Mouse (Mus musculus) mouse embryonic stem cell (cell line): ENCODE results near the gene Ercc4.

Experiments used
- in situ Hi-C, 2 experiments: fragments of 300-500 bp; cut with MboI; formaldehyde crosslinking; loops; 1 replicate in 1 of 2; 3 replicates in 1 of 2; pipeline ENCODE4 v1.14.3; 2019 to 2020; ENCODE audit warnings: low sequenced_read_pairs in 2 of 2, low pct_unique_long_range_greater_than_20kb in 1 of 2, mixed read lengths in 1 of 2; ENCODE audit not compliant: unreplicated experiment in 1 of 2

Gene Ercc4

DNA sequence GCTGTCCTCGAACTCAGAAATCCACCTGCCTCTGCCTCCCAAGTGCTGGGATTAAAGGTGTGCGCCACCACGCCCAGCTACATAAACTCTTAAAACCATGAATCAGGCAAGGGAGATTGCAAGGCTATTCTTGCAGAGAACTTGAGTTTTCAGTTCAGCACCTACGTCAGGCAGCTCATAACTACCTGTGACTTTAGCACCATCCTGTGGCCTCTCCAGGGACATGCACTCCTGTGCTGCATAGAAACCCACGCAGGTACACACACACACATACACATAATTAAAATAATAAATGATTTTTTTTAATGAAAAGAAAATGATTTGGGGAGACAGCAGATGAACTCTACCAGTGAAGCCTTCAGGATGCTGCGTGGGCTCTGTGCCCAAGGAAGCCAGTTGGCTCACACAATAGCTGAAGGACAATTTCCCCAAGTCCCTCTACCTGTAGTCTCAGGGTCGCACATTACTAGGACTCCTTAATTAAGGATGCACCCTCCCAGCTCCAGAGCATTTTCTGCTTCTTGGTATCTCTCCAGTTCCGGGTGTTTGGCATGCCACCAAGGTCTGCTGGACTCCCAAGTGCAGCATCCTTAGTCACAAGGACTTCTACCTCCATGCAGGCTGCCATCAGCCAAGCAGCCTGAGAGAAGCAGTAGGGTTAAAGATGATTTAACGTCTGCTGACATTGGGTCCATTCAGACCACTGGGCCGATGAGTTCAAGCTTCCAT, 35.4 kb downstream of the Ercc4 start:
- in situ Hi-C loops: no loop called here

DNA sequence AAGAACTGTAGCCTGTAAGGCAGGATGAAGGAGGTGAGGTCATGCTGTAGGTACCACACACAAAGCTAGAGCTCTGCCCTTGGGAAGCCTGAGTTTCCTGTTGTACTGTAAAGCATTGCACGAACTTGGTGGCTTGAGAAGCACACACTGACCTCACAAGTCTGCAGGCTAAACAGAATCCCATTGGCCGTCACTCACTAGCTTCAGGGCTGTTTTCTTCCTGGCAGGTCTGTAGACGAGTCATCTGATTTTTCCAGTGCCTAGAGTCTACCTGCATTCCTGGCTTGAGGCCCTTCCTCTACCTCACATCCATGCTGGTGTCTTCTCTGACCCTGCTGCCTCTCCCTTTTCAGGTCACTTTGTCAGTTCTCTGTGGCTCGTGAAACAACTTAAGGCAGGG, 36.7 kb downstream of the Ercc4 start:
- in situ Hi-C loops: no loop called here

GRCm38 (mm10) chr16:13147810-13148555, 38.5 kb downstream of the Ercc4 start:
- in situ Hi-C loops: no loop called here

GRCm38 (mm10) chr16:13149950-13150349, 40.5 kb downstream of the Ercc4 start:
- in situ Hi-C loops: no loop called here

- in situ Hi-C loops: no loop called here
These were observed 41.3 kb downstream of the Ercc4 start for GRCm38 (mm10) chr16:13150790-13151189.

GRCm38 (mm10) chr16:13152475-13152874, 43.0 kb downstream of the Ercc4 start:
- in situ Hi-C loops: no loop called here

DNA sequence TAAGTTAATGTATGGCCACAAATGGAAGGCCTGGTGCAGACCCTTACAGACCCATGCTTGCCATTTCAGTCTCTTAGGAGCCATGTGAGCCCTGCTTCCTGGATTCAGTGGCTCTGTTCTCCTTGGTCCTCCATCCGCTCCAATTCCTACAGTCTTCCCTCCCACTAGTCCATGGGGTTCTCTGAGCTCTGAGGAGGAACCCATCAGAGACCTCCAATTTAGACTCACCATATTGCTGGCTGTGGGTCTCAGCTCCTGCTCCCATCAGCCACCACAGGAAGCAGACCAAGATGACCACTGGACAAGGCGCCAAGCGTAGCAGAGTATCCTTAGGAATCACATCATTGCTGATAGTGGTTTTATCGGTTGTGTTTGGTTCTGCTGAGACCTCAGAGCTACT, 43.7 kb downstream of the Ercc4 start:
- in situ Hi-C loops: no loop called here

DNA sequence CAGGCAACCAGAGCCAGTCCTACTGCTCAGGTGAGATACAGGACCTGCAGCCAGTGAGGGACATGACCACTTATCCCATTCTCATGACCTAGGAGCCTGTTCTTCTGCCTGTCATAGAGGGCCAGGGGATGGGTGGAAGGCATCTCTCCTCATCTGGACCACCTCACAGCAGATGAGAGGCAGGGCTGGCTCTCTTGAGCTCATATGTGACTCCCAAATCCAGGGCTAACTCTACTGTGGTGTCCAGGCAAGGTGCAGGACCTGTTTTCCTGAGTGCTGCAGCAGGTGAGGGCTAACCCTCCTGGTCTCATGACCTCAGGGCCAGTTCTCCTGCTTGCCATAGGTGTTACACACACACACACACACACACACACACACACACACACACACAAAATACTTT, 44.9 kb downstream of the Ercc4 start:
- in situ Hi-C loops: no loop called here

GRCm38 (mm10) chr16:13157314-13157713, 47.8 kb downstream of the Ercc4 start:
- in situ Hi-C loops: no loop called here

DNA sequence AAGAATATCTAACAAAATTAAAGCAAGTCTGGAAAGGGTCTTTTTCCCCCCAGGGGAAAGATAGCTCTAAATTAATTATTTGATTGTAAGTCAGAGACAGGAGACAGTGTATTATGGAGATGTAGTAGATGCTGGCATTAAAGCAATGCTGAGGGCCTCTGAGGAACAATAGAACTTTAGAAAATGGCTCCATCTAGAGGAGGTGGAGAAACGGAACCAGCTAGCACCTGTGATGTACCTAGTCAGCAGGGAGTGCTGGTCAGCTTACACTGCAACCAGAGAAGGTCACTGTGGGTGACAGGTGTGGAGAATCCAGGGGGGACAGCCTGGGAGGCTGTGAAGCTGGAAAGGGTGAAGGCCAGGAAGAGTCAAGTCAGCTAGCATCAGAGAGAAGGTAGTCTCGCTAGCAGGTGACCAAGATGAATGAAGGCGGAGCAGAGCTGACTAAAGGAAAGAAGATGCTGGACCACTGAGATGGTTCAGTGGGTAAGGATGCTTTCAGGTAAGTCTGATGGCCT, 48.7 kb downstream of the Ercc4 start:
- in situ Hi-C loops: no loop called here

GRCm38 (mm10) chr16:13158906-13159889, 49.7 kb downstream of the Ercc4 start:
- in situ Hi-C loops: no loop called here

GRCm38 (mm10) chr16:13159927-13160644, 50.6 kb downstream of the Ercc4 start:
- in situ Hi-C loops: no loop called here

GRCm38 (mm10) chr16:13161516-13161915, 52.0 kb downstream of the Ercc4 start:
- in situ Hi-C loops: no loop called here

DNA sequence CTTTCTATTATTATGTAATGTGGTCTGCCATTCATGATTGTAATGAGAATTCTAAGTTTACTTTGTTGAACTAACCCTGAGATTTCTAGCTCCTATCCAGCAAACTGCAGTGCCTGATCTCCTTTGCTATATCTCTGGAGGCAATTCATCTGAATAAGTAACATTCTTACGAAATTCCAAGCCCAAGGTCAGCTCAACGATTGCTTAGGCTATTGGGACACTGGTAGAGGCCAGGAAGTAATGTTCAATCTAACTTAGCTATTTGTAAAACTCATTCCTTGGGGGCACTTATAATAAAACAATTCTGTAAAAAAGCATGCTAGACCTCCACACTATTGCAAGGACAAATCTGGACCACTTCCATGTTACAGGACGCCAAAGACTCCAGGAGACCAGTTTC, 58.2 kb downstream of the Ercc4 start:
- in situ Hi-C loops: loop anchor here in 1 of 2 experiments (5.0 kb wide), 1 partner anchor 50 kb away; no protein-coding TSS in a partner anchor

- in situ Hi-C loops: no loop called here
These were observed 63.7 kb downstream of the Ercc4 start for GRCm38 (mm10) chr16:13173055-13173742.

GRCm38 (mm10) chr16:13182526-13182925, 73.0 kb downstream of the Ercc4 start:
- in situ Hi-C loops: no loop called here

DNA sequence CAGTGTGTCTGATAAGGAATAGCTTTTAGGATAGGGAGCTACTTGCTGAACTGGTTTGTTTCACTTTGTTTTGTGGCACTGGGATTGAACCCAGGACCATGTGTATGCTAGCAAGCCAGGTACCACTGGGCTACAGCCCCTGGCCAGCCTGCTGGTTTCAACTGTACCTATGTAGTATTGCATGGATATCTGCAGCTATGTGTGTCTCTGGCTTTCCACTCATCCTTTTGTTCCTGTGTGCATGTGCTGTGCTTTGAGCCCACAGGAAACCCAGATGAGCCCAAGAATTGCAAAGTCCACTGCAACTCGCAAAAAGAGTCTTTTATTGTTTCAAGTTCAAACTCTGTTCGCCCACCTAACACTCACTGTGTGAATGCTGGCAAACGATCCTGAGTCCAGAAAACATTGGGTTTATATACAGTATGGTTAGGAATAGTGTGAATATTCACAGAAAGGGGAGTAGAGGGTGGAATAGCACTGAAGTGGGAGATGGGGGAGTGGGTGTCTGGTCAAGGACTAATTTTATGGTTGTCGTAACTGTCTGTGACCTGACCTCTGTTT, 73.8 kb downstream of the Ercc4 start:
- in situ Hi-C loops: no loop called here
